Mouse (Mus musculus) T-cell, adult 2 months (primary cell): ENCODE measurements around the gene Tspan10.

Experiments
- DNase-seq: peaks from one replicate; pipeline ENCODE4 v3.0.0; 2022; ENCODE audit warnings: low spot score

The Tspan10 gene

GRCm38 (mm10) chr11:120492878-120493203 lies 50.4 kb downstream of the Tspan10 start:
- no peak for DNase-seq

DNA sequence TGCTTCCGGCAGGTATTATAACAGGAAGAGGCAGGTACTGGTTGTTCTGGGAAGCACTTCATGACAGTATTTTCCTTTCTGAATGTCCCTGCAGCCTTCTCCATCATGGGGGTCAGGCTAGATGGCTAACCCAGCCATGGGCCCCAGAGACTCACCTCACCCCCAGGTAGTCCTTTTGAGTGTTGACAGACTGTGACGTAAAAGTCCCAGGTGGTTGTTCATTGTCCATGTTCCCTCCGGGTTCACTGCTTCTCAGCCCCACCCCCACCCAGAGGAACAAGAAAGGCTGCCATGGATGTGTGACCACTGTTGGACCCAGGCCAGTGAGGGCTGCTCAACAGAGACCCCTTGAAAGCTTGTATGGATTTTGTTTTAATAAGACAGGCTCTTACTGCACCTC lies 50.9 kb downstream of the Tspan10 start:
- DNase-seq, result no peak

DNA sequence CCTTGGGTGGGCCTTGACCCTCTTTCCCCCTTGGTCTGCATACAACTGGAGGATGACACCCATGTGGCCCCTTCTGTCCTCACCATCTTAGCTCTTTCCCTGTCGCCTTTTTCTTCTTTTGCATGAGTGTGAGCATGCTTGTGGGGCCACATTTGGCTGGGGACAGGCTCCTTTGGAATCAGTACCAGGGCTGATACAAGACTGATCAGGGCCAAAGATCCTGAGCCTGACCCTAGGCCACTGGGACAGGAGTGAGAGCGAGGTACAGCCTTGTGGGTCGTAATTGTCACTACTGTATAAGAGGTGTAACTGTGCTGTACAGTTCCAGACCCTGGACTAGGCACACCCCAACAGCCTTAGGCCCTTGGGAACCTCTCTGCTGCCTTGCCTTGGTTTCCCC lies 51.5 kb downstream of the Tspan10 start:
- DNase-seq, result no peak
